In genomic region chr12:41877292-41877959, GRCm38 (mm10) we compare ENCODE assay signal across 17 mouse cellular contexts.
DNase-seq lines count a peak whose midpoint lies in the region; ATAC-seq and TF ChIP-seq lines count a peak whose summit lies in the region.
"Had no signal": no experiment of that assay in that cellular context is flagged by ENCODE, and none has a peak within 500 bp of the region (broad histone marks: within the 10 kb centered on the region; RNA-seq: fewer than 3 reads in every experiment).

No protein-coding gene starts in this region.

- no peak overlapping the region for H3K4me3 ChIP-seq in heart, embryonic 15.5 days
- no peak overlapping the region for H3K4me3 ChIP-seq in midbrain, embryonic 14.5 days (replicated peaks; ENCODE audit: low read depth, low read length)
- H3K4me3 ChIP-seq in midbrain, embryonic 10.5 days: no peak overlapping the region
- H3K4me3 ChIP-seq in left cerebral cortex, adult 2 months: no peak overlapping the region
- H3K4me3 ChIP-seq: erythroblast, embryonic 14.5 days; layer of hippocampus, adult 2 months; myocyte had no signal

- 51% methylated on average over 5 of the region's 5 CpGs for WGBS in heart, embryonic 15.5 days
- WGBS in midbrain, embryonic 14.5 days: 48% methylated on average over 5 of the region's 5 CpGs
- WGBS in midbrain, embryonic 10.5 days: 80% methylated on average over 5 of the region's 5 CpGs

- no peaks in the 10 kb centered on the region for H3K9me3 ChIP-seq in heart, embryonic 15.5 days (replicated peaks)
- H3K9me3 ChIP-seq in midbrain, embryonic 14.5 days (ENCODE audit: control insufficient read depth, low read length): no peaks in the 10 kb centered on the region
- no peaks in the 10 kb centered on the region for H3K9me3 ChIP-seq in midbrain, embryonic 10.5 days (replicated peaks)

- intact Hi-C loops in heart, postnatal 14 days (cut with DNase I): no loop called here
- intact Hi-C loops in left cerebral cortex, adult 2 months (cut with DNase I): loop anchor here (10.0 kb wide), 2 partner anchors 393 to 1033 kb away; partner anchors contain the start of gene Lrrn3

- H3K27me3 ChIP-seq in heart, embryonic 15.5 days: no peaks in the 10 kb centered on the region
- H3K27me3 ChIP-seq in midbrain, embryonic 14.5 days (ENCODE audit: control insufficient read depth, insufficient read depth, low read length): no peaks in the 10 kb centered on the region
- H3K27me3 ChIP-seq in midbrain, embryonic 10.5 days (ENCODE audit: low read depth, poor library complexity, severe bottlenecking): no peaks in the 10 kb centered on the region

- TF ChIP-seq CTCF in left cerebral cortex, adult 2 months (IDR thresholded peaks at IDR 0.05): no peak

- no peak overlapping the region for H3K27ac ChIP-seq in heart, embryonic 15.5 days
- H3K27ac ChIP-seq in midbrain, embryonic 14.5 days (replicated peaks; ENCODE audit: low read depth, low read length): no peak overlapping the region
- H3K27ac ChIP-seq in midbrain, embryonic 10.5 days (replicated peaks): no peak overlapping the region
- H3K27ac ChIP-seq in left cerebral cortex, adult 2 months: peak overlapping the region; percentile 33; the same call in 1 of the 2 replicates
- H3K27ac ChIP-seq: layer of hippocampus, adult 2 months; liver, embryonic 14.5 days; macrophage had no signal

- 0 out of 2 replicates have a peak, but pooled peaks cover 2% of the 10 kb centered on the region for H3K4me1 ChIP-seq in heart, embryonic 15.5 days (replicated peaks)
- H3K4me1 ChIP-seq in midbrain, embryonic 14.5 days (ENCODE audit: control insufficient read depth, insufficient read depth, low read length): no peaks in the 10 kb centered on the region
- no peaks in the 10 kb centered on the region for H3K4me1 ChIP-seq in midbrain, embryonic 10.5 days

- no peak overlapping the region for H3K4me2 ChIP-seq in heart, embryonic 15.5 days
- no peak overlapping the region for H3K4me2 ChIP-seq in midbrain, embryonic 14.5 days (ENCODE audit: low read length)

- DNase-seq in heart, postnatal 14 days: no peak
- DNase-seq in midbrain, embryonic 14.5 days: peak; percentile 28
- DNase-seq in midbrain, embryonic 10.5 days (ENCODE audit: low spot score): no peak
- peak; percentile 18 to 27 for DNase-seq in left cerebral cortex, adult 2 months (ENCODE audit: extremely low spot score in 1 of 2, low spot score in 2 of 2)
- peak; percentile 16 to 45 for DNase-seq in right cerebral cortex, postnatal 36 days (ENCODE audit: low spot score in 2 of 2)
- DNase-seq in adrenal gland, adult 18-20 months (ENCODE audit: low spot score in 2 of 2): no peak
- DNase-seq: cerebellum, postnatal 36 days; gastrocnemius, postnatal 36 days; thymus, postnatal 36 days had no signal

- H3K9ac ChIP-seq in heart, embryonic 15.5 days: no peak overlapping the region
- no peak overlapping the region for H3K9ac ChIP-seq in midbrain, embryonic 14.5 days (replicated peaks; ENCODE audit: low read length)
- H3K9ac ChIP-seq: liver, embryonic 14.5 days had no signal

- ATAC-seq in heart, embryonic 15.5 days (replicated peaks; ENCODE audit: insufficient number of reproducible peaks, insufficient read depth, low FRiP score, low read depth): peak; percentile 47; the same call in 1 of the 2 replicates
- ATAC-seq in midbrain, embryonic 14.5 days (ENCODE audit: low FRiP score, low TSS enrichment): no peak
- ATAC-seq in erythroblast, adult 5-6 weeks (replicated peaks; ENCODE audit: low FRiP score, poor library complexity, severe bottlenecking): no peak
- ATAC-seq: intestine, postnatal 0 days had no signal

- no peaks in the 10 kb centered on the region for H3K36me3 ChIP-seq in heart, embryonic 15.5 days
- no peaks in the 10 kb centered on the region for H3K36me3 ChIP-seq in midbrain, embryonic 14.5 days (ENCODE audit: control insufficient read depth, insufficient read depth, low read length)
- H3K36me3 ChIP-seq in midbrain, embryonic 10.5 days: no peaks in the 10 kb centered on the region

Comparison
In these comparisons a context has a peak if more than half of its experiments do, and no peak if none do; other contexts are left out.
1. DNase-seq: peak in midbrain, embryonic 14.5 days (single experiment), left cerebral cortex, adult 2 months (2 of 2) and right cerebral cortex, postnatal 36 days (2 of 2); none in heart, postnatal 14 days (0 of 2), midbrain, embryonic 10.5 days (single experiment) and adrenal gland, adult 18-20 months (0 of 2).